In genomic region chr11:43353030-43353429, GRCm38 (mm10) we compare ENCODE assay signal across 22 mouse cellular contexts.
A peak's percentile ranks its signal among the peaks of the same experiment; 100 is the strongest.
DNase-seq lines count a peak whose midpoint lies in the region; ATAC-seq and TF ChIP-seq lines count a peak whose summit lies in the region.
"Had no signal": no experiment of that assay in that cellular context is flagged by ENCODE, and none has a peak within 500 bp of the region (broad histone marks: within the 10 kb centered on the region; RNA-seq: fewer than 3 reads in every experiment).

No protein-coding gene starts in this region.

- H3K27ac ChIP-seq in bone marrow, adult 2 months (ENCODE audit: control insufficient read depth, insufficient read depth, low read depth, low read length, poor library complexity) = peak overlapping the region; percentile 23; the same call in 1 of the 2 replicates
- H3K27ac ChIP-seq: embryonic facial prominence, embryonic 12.5 days; heart, embryonic 10.5 days; kidney, postnatal 0 days; limb, embryonic 15.5 days; midbrain, embryonic 15.5 days; neural tube, embryonic 15.5 days had no signal

- ATAC-seq in monocyte, adult 5-6 weeks (replicated peaks; ENCODE audit: insufficient number of reproducible peaks, low FRiP score, low TSS enrichment, poor library complexity, severe bottlenecking) = peak; percentile 35; the same call in 1 of the 2 replicates
- ATAC-seq: CD4-positive, CD25-positive, alpha-beta regulatory T cell, adult 4 months; forebrain, embryonic 14.5 days; midbrain, embryonic 15.5 days; Patski had no signal

- intact Hi-C loops in heart, postnatal 25 days (cut with DNase I) = no loop called here

- WGBS in bone marrow, adult 2 months = 36% methylated on average over 1 of the region's 1 CpGs

- TF ChIP-seq CTCF in bone marrow, adult 2 months (IDR thresholded peaks at IDR 0.05; ENCODE audit: control insufficient read depth, insufficient read depth, low read length) = no peak

- H3K4me3 ChIP-seq in bone marrow, adult 2 months (replicated peaks; ENCODE audit: control insufficient read depth, low read depth, low read length) = no peak overlapping the region
- H3K4me3 ChIP-seq: embryonic facial prominence, embryonic 12.5 days; erythroblast, embryonic 14.5 days; heart, embryonic 10.5 days; limb, embryonic 15.5 days; midbrain, embryonic 15.5 days; neural tube, embryonic 15.5 days had no signal

- peaks cover 2% of the 10 kb centered on the region for H3K4me1 ChIP-seq in bone marrow, adult 2 months (ENCODE audit: control insufficient read depth, insufficient read depth, low read length)
- H3K4me1 ChIP-seq: embryonic facial prominence, embryonic 12.5 days; heart, embryonic 10.5 days; limb, embryonic 15.5 days; neural tube, embryonic 15.5 days had no signal

- peak; percentile 19 for DNase-seq in adrenal gland, postnatal 10 days
- no peak for DNase-seq in adrenal gland, adult 8-10 months
- peak; percentile 10 to 12 for DNase-seq in lung, adult 18-20 months
- no peak for DNase-seq in lung, postnatal 14 days
- no peak for DNase-seq in heart, postnatal 25 days (ENCODE audit: low spot score)
- DNase-seq: cerebellum, adult 11 months; cerebellum, postnatal 10 days; gastrocnemius, postnatal 25 days; kidney, adult 11 months; right cerebral cortex, postnatal 25 days had no signal

- no peak for TF ChIP-seq POLR2A in bone marrow, adult 2 months (IDR thresholded peaks at IDR 0.05; ENCODE audit: borderline replicate concordance, control insufficient read depth, low read depth, low read length)

Comparison
In these comparisons a context has a peak if more than half of its experiments do, and no peak if none do; other contexts are left out.
1. DNase-seq: peak in adrenal gland, postnatal 10 days (single experiment) and lung, adult 18-20 months (2 of 2); none in adrenal gland, adult 8-10 months (single experiment), lung, postnatal 14 days (single experiment) and heart, postnatal 25 days (single experiment).